Mouse (Mus musculus): Measurements from ENCODE around the gene Cnr2.

The Cnr2 gene

DNA sequence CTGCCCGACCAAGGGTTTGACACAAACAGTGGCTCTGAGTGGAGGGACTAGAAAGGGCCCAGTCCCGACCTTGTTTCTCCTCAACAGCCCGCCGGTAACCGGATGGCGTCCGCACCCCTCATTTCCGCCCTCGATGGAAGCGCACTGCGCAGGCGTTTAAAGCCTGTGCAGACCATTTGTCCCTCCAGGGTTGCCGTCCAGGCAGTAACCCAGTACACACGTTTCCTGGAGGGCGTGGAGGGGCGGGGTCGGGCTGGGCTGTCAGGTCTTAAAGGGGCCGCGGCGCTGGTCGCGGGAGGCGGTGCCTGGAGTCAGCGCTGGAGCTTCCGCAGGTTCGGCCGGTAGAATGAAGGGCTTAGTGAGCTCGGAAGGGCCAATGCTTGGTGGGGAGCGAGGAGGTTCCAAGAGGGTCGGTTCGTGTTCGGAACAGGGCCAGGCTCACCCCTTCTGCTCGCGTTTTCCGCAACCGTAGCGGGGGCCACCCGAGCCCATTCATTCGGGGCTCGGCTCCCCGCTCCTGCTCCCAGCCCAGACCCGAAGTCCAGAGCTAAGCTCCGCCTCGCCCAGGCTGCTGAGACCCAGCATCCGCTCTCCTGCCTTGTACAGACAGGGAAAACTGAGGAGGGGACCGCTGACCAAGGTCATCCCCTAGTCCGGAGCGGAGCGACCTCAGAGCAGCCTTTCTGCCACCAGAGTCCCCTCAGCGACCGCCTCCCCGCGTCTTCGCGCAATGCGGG is 68.4 kb downstream of the Cnr2 start, which contains the start of gene Gale:
Gene Gale (plus strand): TSS at position 271 of the 737 bp plus-strand sequence.
- peak; percentile 99 for DNase-seq (ENCODE audit: low read depth, low spot score)

DNA sequence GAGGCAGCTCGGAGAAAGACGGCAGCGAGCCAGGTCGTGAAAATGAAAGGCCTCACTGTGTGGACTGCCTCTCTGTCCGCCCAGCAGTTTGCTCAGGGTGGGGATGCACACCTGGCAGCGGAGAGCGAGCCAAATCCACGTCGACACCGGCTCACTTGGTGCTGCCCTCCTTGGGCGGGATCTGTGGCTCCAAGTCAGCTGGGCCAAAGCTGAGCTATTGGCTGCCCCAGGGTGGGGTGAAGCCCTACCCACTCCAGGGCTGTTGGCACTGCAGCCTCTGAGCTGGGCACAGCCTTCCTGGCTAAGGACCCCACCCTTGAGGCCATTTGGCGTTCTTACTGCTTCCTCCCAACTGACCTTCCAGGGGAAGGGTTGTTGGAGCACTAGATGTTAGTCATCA is 69.2 kb downstream of the Cnr2 start:
- DNase-seq (ENCODE audit: low read depth, low spot score) = peak; percentile 77

DNA sequence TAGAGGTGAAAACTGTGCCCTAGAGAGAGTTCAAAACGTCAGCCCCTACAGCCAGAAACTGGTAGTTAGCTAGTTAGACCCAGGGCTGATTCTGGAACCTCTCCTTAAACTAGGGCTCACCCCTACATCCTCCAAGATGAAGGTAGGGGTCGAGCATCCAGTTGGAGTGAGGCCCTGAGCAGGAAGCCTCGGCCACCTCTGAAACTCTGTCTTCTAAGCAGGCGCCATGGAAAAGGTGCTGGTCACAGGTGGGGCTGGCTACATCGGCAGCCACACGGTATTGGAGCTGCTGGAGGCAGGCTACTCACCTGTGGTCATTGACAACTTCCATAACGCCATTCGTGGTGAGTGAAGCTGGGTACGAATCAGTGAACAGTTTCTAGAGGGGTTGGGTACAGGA is 69.9 kb downstream of the Cnr2 start:
- no peak for DNase-seq (ENCODE audit: low read depth, low spot score)

DNA sequence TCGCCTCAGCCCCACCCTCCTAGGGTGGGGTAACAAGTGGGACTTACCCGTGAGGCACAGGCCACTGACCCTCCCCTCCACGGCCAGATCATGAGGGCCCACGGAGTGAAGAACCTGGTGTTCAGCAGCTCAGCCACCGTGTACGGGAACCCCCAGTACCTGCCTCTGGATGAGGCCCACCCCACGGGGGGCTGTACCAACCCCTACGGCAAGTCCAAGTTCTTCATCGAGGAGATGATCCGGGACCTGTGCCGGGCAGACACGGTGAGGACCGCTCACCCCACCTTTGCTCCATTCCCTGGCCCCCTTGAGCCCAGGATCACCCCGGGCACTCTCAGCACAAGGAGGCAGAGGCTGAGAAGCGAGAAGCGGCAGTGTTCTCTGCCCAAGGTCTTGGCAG is 71.1 kb downstream of the Cnr2 start:
- DNase-seq (ENCODE audit: low read depth, low spot score) = no peak

DNA sequence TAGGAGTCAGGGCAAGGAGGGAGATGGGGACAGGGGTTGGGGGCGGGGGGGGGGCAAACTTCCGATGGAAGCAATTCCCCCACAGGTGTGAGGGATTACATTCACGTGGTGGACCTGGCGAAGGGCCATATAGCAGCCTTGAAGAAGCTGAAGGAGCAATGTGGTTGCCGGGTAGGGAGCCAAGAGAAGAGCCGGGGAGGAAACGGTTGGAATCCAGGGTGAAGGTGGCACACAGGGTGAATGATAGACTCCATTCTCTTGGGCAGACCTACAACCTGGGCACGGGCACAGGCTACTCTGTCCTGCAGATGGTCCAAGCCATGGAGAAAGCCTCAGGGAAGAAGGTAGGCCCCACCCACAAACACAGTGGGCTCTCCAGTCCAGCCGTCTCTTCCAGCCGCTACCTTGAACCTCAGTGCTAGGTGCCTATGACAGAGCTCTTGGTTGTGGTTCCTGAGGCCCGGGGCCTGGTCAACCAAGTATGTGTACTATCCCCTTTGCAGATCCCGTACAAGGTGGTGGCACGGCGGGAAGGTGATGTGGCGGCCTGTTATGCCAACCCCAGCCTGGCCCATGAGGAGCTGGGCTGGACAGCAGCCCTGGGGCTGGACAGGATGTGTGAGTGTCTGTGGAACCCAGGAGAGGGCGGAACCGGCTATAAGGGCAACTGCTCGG is 72.0 kb downstream of the Cnr2 start:
- DNase-seq (ENCODE audit: low read depth, low spot score) = no peak

DNA sequence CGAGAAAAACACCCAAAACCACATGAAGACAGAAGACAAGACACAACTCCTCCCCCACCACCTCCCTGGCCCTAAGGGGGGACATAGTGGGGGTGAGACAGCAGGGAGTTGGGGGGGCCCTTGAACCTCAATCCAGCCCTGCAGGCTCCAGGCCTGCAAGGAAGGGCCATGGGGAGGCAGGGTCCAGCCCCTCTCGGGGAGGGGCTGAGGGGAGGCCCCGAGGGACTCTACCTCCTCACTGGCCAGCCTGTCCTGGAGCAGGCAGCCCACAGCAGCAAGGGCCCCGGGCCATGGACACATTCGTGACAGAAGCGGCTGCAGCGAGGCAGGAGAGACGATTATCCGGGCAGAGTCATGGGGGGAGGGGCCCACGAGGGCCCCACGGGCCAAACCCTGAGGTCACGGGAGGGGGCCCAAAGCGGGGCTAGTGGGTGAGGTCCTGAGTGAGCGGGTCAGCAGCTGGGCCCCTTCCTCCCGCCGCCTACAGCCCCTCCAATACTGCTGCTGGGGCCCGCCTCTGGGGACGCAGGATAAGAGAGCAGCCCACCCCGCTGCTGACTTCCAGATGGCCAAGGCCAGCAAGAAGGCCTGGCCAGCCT is 73.2 kb downstream of the Cnr2 start:
- DNase-seq (ENCODE audit: low read depth, low spot score) = no peak

DNA sequence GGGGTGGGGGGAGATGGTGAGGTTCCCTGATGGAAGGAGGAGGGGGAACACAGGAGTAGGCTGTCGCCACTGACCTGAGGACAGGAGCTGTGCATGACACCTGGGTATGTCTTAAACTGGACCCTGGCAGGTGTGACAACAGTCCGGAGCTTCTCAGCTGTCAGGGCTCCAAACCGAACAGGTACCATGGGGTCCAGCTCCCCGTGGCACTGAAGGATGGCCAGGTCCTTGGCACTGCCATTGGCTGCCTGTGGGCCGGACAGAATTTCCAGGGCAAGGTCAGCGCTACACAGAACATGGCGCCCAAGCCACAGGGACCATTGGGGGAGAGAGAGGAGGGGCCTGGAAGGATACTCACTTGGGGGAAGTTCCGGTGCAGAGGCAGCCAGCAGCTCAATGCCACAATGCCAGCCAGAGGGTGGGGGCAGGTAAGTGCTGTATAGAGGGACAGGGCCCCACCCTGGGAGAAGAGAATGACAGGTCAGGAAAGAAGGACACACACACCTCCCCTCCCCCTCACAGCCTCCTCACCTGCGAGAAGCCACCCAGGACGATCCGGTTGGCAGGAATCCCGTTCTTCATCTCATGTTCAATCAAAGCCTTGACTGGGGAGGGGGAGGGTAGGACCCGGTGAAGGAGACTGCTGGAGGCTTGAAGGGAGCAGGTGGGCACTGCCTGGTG is 74.0 kb downstream of the Cnr2 start:
- no peak for DNase-seq (ENCODE audit: low read depth, low spot score)
